Mouse (Mus musculus) limb, embryonic 10.5 days (tissue): Measurements from ENCODE around the gene Notch3. TPM values are rescaled to one million over a fixed set of nuclear protein-coding genes. Genes with fewer than 3 reads are reported as not detected.

ENCODE experiments used
- DNase-seq: peaks from one replicate; pipeline ENCODE4 v3.0.0-alpha.2; 2017; ENCODE audit warnings: low spot score
- H3K27ac ChIP-seq: fragments of 300-500 bp; sonication (generic); 2 replicates; pipeline ENCODE4 v1.5.1; 2016; ENCODE audit warnings: mild to moderate bottlenecking
- H3K27me3 ChIP-seq: fragments of 300-500 bp; sonication (generic); 2 replicates; pipeline ENCODE4 v1.6.1; 2016; ENCODE audit warnings: low read depth, mild to moderate bottlenecking; ENCODE audit not compliant: poor library complexity, severe bottlenecking
- H3K36me3 ChIP-seq: fragments of 300-500 bp; sonication (generic); 2 replicates; pipeline ENCODE4 v1.6.1; 2016; ENCODE audit warnings: mild to moderate bottlenecking, moderate library complexity
- H3K4me1 ChIP-seq: fragments of 300-500 bp; sonication (generic); 2 replicates; pipeline ENCODE4 v1.6.1; 2016
- H3K4me3 ChIP-seq: fragments of 300-500 bp; sonication (generic); 2 replicates; pipeline ENCODE4 v1.5.1; 2016; ENCODE audit warnings: mild to moderate bottlenecking, moderate library complexity
- H3K9me3 ChIP-seq: fragments of 300-500 bp; sonication (generic); replicated peaks from 2 replicates; pipeline ENCODE4 v1.6.1; 2016; ENCODE audit warnings: mild to moderate bottlenecking
- WGBS: fragments of 180-500 bp; shearing (Covaris S2); methylation state at CpG from one replicate; pipeline ENCODE4 v1.1.7; 2016; 5-methylcytosine and 5-hydroxymethylcytosine counted together
- polyA plus RNA-seq: library from polyadenylated mRNA; unstranded; fragments of >200 nt; fragmentation: Nextera tagmentation; extraction: Ambion mirVana; gene quantifications from 2 replicates; pipeline ENCODE4 v1.2.1, GENCODE M21; 2016

Gene Notch3
- polyA plus RNA-seq, 1 experiment from 2014 or later = 32.1 TPM

DNA sequence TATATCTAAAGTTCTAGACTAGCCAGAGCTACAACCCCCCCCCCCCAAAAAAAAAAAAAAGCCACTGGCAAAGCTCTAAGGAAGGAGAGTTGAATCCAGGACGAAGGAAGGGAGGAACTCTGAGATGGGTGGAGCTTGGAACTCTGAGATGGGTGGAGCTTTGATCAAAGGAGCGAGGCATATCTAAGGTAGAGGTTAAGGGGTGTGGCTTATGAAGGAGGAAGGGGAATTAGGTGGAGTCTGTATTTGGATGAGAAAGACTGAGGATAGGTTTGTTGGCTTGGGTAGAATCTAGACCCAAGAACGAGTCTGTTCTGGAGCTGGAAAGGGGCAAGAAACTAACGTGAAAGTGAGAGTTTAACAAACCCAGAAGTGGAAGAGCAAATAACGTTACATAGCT, 23.2 kb upstream of the Notch3 start:
- peaks cover 36% of the 10 kb centered on the region for H3K27me3 ChIP-seq
- H3K9me3 ChIP-seq = no peaks in the 10 kb centered on the region
- H3K27ac ChIP-seq = no peak overlapping the region
- no peaks in the 10 kb centered on the region for H3K36me3 ChIP-seq
- DNase-seq = no peak
- 10% methylated on average over 5 of the region's 5 CpGs for WGBS
- H3K4me1 ChIP-seq = peaks cover 18% of the 10 kb centered on the region
- peak overlapping the region; percentile 52 for H3K4me3 ChIP-seq

DNA sequence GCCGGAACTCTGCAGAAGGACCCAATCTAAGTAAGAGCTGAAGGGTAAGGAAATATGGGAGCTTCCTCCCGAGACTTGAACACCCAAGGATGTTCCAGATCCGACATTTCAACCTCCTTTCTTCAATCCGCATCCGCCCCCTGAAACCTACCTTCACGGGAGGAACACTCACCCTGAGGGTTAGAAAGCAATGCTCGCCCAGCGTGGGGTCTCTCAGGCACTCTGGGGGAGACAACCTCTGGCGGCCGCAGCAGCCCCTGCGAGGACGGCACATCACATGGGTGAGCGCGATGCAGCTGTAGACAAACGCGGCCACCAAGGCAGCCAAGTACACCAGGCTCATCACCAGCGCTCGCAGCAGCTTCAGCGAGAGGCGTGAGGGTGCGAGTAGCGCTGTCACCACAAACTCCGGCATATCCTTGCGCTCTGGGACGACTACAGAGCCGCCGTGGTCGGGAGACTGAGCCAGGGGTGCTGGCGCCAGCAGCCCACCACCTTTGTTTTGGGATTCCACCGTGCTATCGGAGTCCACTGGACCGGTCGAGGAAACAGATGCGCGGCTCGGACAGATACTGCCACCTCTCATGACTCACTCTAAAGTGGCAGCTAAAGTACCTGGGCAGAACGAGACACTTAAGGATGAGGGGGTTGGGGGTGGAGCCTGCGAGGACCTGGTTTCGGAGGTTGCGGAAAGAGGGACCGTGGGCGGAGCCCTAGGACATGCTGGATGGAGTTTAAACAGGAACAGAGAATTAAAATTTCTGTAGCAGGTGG, 22.4 kb upstream of the Notch3 start, which contains the start of gene Ephx3:
Gene Ephx3, minus strand, starts transcription at position 687 of the 774 bp plus-strand sequence.
- DNase-seq = peak; percentile 52
- peaks cover 39% of the 10 kb centered on the region for H3K27me3 ChIP-seq
- WGBS = 5% methylated on average over 42 of the region's 42 CpGs

DNA sequence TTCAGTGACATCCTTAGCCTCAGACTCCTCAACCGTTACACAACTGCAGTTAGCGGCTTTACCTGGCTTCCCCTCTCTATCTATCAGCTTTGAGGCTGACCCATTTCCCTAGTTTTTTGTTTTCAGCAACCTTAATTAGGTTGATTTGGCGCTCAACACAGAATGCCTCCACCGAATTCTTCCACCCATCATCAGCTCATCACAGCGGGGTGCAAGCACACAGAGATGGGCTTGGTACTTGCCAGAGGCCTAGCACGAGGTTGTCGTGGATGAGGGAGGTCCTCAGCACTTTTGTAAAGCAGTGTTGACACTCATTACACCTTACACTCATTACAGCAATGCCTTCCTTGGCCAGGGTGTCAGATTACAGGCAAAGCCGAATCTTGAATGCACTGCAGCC, 16.4 kb upstream of the Notch3 start:
- DNase-seq = no peak
- WGBS = 21% methylated on average over 8 of the region's 8 CpGs
- Histone ChIP-seq H3K9me3 (no peaks in the 10 kb centered on the region), H3K36me3 (no peaks in the 10 kb centered on the region), H3K27me3 (peaks cover 11% of the 10 kb centered on the region), H3K4me3 (no peak overlapping the region), H3K27ac (0 out of 2 replicates have a peak overlapping the region, but pooled peaks have one; percentile 25), H3K4me1 (peaks cover 18% of the 10 kb centered on the region)

More for the DNA sequence above, 22.4 kb upstream of the Notch3 start, which contains the start of gene Ephx3:
- peak within 1 kb of the TSS; percentile 25; the same call in 1 of the 2 replicates for H3K27ac ChIP-seq
- H3K4me1 ChIP-seq = peaks cover 18% of the 10 kb centered on the region
- no peaks in the 10 kb centered on the region for H3K9me3 ChIP-seq
- no peaks in the 10 kb centered on the region for H3K36me3 ChIP-seq
- peak within 1 kb of the TSS; percentile 52 for H3K4me3 ChIP-seq

DNA sequence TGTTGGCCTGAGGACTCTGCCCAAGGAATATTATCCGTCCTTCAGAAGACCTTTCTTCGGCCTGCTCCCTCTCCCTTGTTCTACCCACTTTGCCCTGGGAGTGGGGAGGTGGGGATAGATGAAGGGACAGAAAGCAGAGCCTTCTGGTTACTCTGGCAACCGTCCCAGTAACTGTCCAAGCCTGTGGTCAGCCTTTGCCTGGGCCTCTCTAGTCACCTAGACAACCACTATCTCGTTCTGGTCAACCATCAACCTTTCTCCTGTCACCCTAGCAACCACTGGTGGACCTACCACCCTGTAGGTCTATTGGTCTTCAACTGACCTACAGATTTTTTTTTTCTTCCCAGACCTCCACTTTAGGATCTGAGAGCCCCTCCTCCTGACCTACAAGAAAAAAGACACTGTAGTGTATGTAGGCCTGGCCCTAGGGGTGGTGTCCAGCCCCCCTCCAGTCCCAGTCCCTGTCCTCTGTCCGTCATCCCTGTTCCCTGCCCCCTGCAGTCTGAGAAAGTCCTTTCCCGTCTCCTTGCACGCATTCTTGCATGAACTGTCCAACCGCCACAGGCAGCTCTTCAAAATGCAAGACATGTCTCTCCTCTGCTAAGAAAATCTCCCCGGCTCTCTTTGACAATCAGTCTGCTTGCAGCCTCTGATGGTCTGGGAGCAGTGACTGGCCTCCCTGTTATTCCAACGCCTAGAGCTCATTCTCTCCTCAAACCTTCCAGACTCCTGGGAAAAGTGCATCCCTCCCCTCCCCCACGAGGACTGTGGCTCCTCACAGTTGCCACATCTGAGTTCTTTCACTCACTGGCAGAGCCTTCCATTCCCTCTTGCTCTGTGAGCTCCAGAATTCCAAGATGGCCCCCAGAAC, 13.2 kb upstream of the Notch3 start:
- 64% methylated on average over 11 of the region's 11 CpGs for WGBS
- H3K4me1 ChIP-seq = peaks cover 18% of the 10 kb centered on the region
- no peak overlapping the region for H3K27ac ChIP-seq
- H3K9me3 ChIP-seq = no peaks in the 10 kb centered on the region
- H3K36me3 ChIP-seq = no peaks in the 10 kb centered on the region
- no peak for DNase-seq
- H3K27me3 ChIP-seq = 0 out of 2 replicates have a peak, but pooled peaks cover 3% of the 10 kb centered on the region
- no peak overlapping the region for H3K4me3 ChIP-seq

DNA sequence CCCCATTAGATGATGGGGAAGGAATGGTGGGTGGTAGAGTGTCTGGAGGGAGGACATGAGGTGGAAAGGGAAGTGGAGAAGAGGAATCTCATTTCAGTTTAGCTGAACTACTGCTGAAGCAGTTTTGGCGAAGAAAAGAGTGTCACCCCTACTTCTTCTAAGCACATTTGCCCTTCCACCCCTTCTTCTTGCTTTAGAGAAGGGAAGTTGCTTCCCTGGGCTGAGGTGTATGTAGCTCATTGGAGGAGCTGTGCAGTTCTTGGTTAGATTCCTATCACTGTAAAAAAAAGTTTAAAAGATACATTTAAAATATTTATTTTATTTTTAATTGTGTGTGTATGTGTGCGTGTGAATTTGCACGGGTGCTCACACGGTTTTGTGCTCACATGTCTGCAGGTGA, 10.3 kb upstream of the Notch3 start:
- Histone ChIP-seq H3K9me3 (no peaks in the 10 kb centered on the region), H3K36me3 (no peaks in the 10 kb centered on the region), H3K27me3 (no peaks in the 10 kb centered on the region), H3K4me3 (no peak overlapping the region), H3K4me1 (peaks cover 3% of the 10 kb centered on the region; the same call in 1 of the 2 replicates), H3K27ac (no peak overlapping the region)
- WGBS = 92% methylated on average over 4 of the region's 4 CpGs
- DNase-seq = no peak

DNA sequence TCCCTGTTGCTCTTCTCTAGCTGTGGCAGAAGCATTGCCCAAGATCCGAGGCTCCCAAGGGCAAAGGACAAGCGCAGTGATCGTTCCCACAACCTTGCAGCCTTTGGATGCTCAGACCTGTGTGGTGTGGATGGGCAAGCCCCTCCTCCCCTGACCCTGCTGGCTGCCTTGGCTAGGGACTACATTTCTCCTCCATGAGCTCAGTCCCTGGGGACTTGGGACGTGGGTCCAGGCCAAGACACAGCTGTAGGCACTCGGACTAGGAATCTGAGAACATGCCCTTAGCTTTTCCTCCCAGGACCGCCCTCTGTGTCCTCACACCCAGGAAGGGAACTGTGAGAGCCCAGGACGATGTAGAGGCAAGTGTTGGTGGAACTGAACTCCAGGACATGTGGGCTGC, 6.5 kb upstream of the Notch3 start:
- H3K9me3 ChIP-seq = no peaks in the 10 kb centered on the region
- peak overlapping the region; percentile 5; the same call in 1 of the 2 replicates for H3K27ac ChIP-seq
- no peak overlapping the region for H3K4me3 ChIP-seq
- 73% methylated on average over 7 of the region's 7 CpGs for WGBS
- no peak for DNase-seq
- H3K4me1 ChIP-seq = peaks cover 5% of the 10 kb centered on the region; the same call in 1 of the 2 replicates
- H3K36me3 ChIP-seq = no peaks in the 10 kb centered on the region
- H3K27me3 ChIP-seq = no peaks in the 10 kb centered on the region

DNA sequence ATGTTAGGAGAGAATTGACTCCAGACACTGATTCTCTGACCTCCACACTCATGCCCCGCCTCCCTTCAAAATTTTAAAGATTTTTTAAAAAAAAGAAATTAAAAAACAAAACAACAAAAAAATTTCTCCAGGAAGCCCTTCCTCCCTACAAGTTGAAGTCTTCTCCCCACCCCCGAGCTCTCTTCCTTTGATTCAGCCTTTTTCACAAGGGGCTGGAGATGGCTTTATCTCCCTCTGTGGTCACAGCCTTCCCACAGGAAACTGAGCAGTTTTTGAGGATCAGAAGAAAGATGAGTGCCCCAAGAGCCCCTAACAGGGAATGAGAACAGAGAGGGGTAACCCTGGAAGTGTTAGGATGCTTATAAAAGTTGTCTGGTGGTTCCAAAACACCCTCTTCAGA, 5.8 kb upstream of the Notch3 start:
- Histone ChIP-seq H3K27me3 (no peaks in the 10 kb centered on the region), H3K36me3 (no peaks in the 10 kb centered on the region), H3K27ac (no peak overlapping the region), H3K4me3 (no peak overlapping the region), H3K4me1 (peaks cover 9% of the 10 kb centered on the region), H3K9me3 (no peaks in the 10 kb centered on the region)
- WGBS = 83% methylated on average over 2 of the region's 2 CpGs
- no peak for DNase-seq

DNA sequence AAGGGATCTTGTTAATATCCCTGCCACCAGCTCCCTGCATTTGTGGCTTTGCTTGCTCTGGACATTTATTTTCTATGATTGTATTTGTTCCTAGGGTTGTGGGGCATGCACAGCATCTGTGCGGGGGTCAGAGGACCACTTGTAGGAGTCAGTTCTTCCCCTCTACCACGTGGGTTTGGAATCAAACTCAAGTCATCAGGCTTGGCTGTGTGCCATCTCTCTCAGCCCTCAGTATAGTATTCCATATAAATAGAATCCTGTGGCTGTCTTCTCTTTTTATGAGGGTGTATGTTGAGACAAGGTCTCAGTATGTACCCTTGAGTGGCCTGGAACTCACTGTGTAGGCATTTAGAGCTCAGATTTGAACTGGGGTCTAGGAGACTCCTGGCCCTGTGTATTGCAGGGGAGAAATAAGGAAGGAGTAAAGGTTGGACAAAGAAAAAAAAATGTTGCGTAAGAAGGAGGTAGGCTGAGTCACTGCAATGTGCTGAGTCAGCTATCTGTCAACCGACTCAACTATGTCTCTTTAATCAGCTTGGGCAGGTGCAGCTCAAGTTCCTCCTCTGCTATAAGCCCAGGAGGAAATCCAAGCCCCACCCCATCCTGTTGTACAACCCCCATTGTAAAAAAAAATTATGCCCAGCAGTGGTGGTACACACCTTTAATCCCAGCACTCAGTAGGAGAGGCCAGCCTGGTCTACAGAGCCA, 3.0 kb upstream of the Notch3 start:
- Histone ChIP-seq H3K4me3 (no peak overlapping the region), H3K27me3 (no peaks in the 10 kb centered on the region), H3K9me3 (no peaks in the 10 kb centered on the region), H3K4me1 (peaks cover 31% of the 10 kb centered on the region), H3K27ac (no peak overlapping the region), H3K36me3 (no peaks in the 10 kb centered on the region)
- no peak for DNase-seq
- whole genome bisulfite sequencing = 85% methylated on average over 4 of the region's 4 CpGs

DNA sequence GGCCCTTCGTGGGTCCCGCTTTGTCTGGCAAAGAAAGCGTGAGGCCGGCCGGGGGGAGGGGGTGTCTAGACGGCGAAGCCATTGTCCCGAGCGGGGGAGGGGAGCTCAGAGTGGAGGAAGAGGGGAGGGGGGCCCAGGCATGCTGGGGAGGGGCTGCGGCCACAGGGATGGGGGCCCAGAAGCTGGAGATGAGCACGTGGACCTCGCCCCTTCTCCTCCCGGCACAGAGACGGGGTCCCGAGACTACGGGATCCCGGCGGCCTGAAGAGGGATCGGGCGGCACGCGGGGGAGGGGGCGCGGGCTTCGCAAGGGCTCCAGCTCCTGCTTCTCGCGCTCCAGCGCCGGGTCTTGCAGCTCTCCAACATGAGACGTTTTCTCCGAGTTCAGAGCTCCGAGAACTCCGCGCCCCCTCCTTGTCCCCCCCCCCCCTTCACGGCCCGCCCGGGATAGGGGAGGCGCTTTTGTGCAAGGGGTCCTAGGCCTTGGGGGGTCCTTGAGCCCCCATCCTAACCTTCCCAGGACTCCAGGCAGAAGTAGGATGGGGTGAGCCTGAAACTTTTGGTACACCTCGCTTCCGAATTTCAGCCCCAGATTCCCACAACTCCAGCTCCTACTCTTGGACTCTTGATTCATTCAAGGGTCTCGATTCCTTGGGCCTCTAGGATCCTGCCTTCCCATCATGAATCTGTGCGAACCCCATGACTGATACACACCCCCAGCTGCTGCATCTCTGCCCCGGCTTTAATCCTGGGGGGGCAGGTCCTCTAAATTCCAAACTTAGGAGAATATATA, 653 bp downstream of the Notch3 start:
- Histone ChIP-seq H3K9me3 (no peaks in the 10 kb centered on the region), H3K4me3 (peak overlapping the region; percentile 84), H3K27me3 (peaks cover 20% of the 10 kb centered on the region), H3K36me3 (peaks cover 16% of the 10 kb centered on the region), H3K27ac (peak overlapping the region; percentile 96), H3K4me1 (peaks cover 55% of the 10 kb centered on the region)
- peak; percentile 93 for DNase-seq
- under 1% methylated on average over 39 of the region's 43 CpGs for WGBS

DNA sequence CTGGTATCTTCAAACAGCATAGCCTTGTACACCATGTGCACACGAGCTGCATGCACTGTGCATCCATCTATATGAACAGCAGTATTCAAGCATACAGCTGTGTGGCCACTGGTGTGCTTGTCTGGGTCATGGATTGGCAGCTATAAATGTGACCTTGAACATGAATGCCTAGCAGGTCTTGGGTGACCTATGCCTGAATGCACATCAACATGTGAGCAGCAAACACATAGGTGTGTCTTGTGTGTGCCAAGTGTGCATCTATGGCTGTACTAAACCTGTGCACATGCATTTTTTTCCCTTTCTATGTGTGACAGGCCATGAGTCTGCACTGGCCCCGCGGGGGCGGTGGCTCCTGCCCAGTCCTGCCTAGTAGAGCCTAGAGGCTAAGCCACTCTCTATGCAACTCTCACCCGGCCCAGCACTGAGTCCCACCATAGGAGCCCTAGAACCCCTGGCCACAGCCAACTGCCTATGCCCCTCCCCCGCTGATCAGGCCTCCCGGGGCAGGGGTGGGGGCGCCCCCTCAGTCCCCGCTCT, 1.3 kb downstream of the Notch3 start:
- Histone ChIP-seq H3K9me3 (no peaks in the 10 kb centered on the region), H3K27ac (peak overlapping the region; percentile 96), H3K4me1 (peaks cover 55% of the 10 kb centered on the region), H3K27me3 (peaks cover 20% of the 10 kb centered on the region), H3K36me3 (peaks cover 22% of the 10 kb centered on the region), H3K4me3 (peak overlapping the region; percentile 84)
- 8% methylated on average over 9 of the region's 9 CpGs for WGBS
- DNase-seq = peak; percentile 87

DNA sequence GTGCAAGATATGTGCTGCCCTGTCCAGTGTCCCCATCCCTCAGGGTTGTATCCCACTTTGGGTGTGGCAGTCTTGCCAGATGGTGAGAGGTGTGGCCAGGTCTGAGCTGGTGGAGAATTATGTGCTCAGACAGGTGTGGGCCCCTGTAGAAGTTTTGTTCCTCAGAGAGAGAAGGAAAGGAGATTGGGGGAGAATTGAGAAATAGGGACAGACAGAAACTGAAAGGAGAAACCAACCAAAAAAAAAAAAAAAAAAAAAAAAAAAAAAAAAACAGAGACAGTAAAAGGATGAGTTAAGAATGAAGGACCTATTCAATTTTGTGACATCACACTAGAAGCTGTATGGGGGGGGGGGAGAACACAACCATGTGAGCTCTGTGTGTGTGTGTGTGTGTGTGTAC, 1.9 kb downstream of the Notch3 start:
- Histone ChIP-seq H3K27ac (peak overlapping the region; percentile 12; the same call in 1 of the 2 replicates), H3K4me1 (peaks cover 55% of the 10 kb centered on the region), H3K27me3 (peaks cover 20% of the 10 kb centered on the region), H3K9me3 (no peaks in the 10 kb centered on the region), H3K36me3 (peaks cover 26% of the 10 kb centered on the region), H3K4me3 (peak overlapping the region; percentile 84)
- no peak for DNase-seq
